Mouse (Mus musculus): ENCODE results near the gene Cdhr2. TPM values are rescaled to one million over a fixed set of nuclear protein-coding genes. Genes with fewer than 3 reads are reported as not detected.
A peak's percentile ranks its signal among the peaks of the same experiment; 100 is the strongest.

Cdhr2 gene
- polyA plus RNA-seq, 1 experiment from 2014 or later, result 10.0 TPM

GRCm38 (mm10) chr13:54704890-54705289 is 3.6 kb downstream of the Cdhr2 start:
- Histone ChIP-seq H3K4me1 (replicated peaks; ENCODE audit: insufficient read depth, low read length) (no peaks in the 10 kb centered on the region), H3K4me3 (replicated peaks; ENCODE audit: low read depth, low read length) (no peak overlapping the region), H3K36me3 (ENCODE audit: insufficient read depth, low read length) (no peaks in the 10 kb centered on the region), H3K9ac (ENCODE audit: low read depth, low read length) (no peak overlapping the region), H3K27me3 (ENCODE audit: insufficient read depth, low read length) (no peaks in the 10 kb centered on the region), H3K4me2 (ENCODE audit: low read length) (no peak overlapping the region), H3K27ac (no peak overlapping the region), H3K9me3 (replicated peaks; ENCODE audit: low read length) (no peaks in the 10 kb centered on the region)
- no peak for TF ChIP-seq CTCF (IDR thresholded peaks at IDR 0.05; ENCODE audit: low read depth)
- WGBS, result 43% methylated on average over 6 of the region's 6 CpGs
- ATAC-seq (replicated peaks; ENCODE audit: low FRiP score, low read depth) (no peak), DNase-seq (ENCODE audit: low spot score) (no peak)

GRCm38 (mm10) chr13:54710866-54711265 is 9.6 kb downstream of the Cdhr2 start:
- H3K27me3 ChIP-seq (ENCODE audit: insufficient read depth, low read length), result no peaks in the 10 kb centered on the region
- 76% methylated on average over 3 of the region's 3 CpGs for WGBS
- no peak overlapping the region for H3K4me3 ChIP-seq (replicated peaks; ENCODE audit: low read depth, low read length)
- no peaks in the 10 kb centered on the region for H3K4me1 ChIP-seq (replicated peaks; ENCODE audit: insufficient read depth, low read length)
- H3K4me2 ChIP-seq (ENCODE audit: low read length), result no peak overlapping the region
- no peaks in the 10 kb centered on the region for H3K9me3 ChIP-seq (replicated peaks; ENCODE audit: low read length)
- no peaks in the 10 kb centered on the region for H3K36me3 ChIP-seq (ENCODE audit: insufficient read depth, low read length)
- TF ChIP-seq CTCF (IDR thresholded peaks at IDR 0.05; ENCODE audit: low read depth), result no peak
- H3K9ac ChIP-seq (ENCODE audit: low read depth, low read length), result no peak overlapping the region
- no peak overlapping the region for H3K27ac ChIP-seq
- no peak for ATAC-seq (replicated peaks; ENCODE audit: low FRiP score, low read depth)
- no peak for DNase-seq (ENCODE audit: low spot score)

- H3K9me3 ChIP-seq (replicated peaks; ENCODE audit: low read length), result no peaks in the 10 kb centered on the region
- DNase-seq (ENCODE audit: low spot score) (no peak), ATAC-seq (replicated peaks; ENCODE audit: low FRiP score, low read depth) (no peak)
- no peaks in the 10 kb centered on the region for H3K4me1 ChIP-seq (replicated peaks; ENCODE audit: insufficient read depth, low read length)
- no peaks in the 10 kb centered on the region for H3K36me3 ChIP-seq (ENCODE audit: insufficient read depth, low read length)
- H3K9ac ChIP-seq (ENCODE audit: low read depth, low read length), result no peak overlapping the region
- H3K27me3 ChIP-seq (ENCODE audit: insufficient read depth, low read length), result no peaks in the 10 kb centered on the region
- no peak overlapping the region for H3K4me2 ChIP-seq (ENCODE audit: low read length)
- peak; percentile 26; the same call in 1 of the 2 replicates for TF ChIP-seq CTCF (IDR thresholded peaks at IDR 0.05; ENCODE audit: low read depth)
- 42% methylated on average over 4 of the region's 4 CpGs for WGBS
- H3K27ac ChIP-seq, result no peak overlapping the region
- no peak overlapping the region for H3K4me3 ChIP-seq (replicated peaks; ENCODE audit: low read depth, low read length)
Measured at GRCm38 (mm10) chr13:54714393-54714792, 13.1 kb downstream of the Cdhr2 start.

- Histone ChIP-seq H3K9ac (ENCODE audit: low read depth, low read length) (no peak overlapping the region), H3K4me2 (ENCODE audit: low read length) (no peak overlapping the region), H3K4me3 (replicated peaks; ENCODE audit: low read depth, low read length) (no peak overlapping the region), H3K27ac (no peak overlapping the region), H3K27me3 (ENCODE audit: insufficient read depth, low read length) (no peaks in the 10 kb centered on the region), H3K4me1 (replicated peaks; ENCODE audit: insufficient read depth, low read length) (no peaks in the 10 kb centered on the region), H3K36me3 (ENCODE audit: insufficient read depth, low read length) (no peaks in the 10 kb centered on the region), H3K9me3 (replicated peaks; ENCODE audit: low read length) (no peaks in the 10 kb centered on the region)
- 64% methylated on average over 10 of the region's 10 CpGs for WGBS
- no peak for ATAC-seq (replicated peaks; ENCODE audit: low FRiP score, low read depth)
- DNase-seq (ENCODE audit: low spot score), result no peak
- no peak for TF ChIP-seq CTCF (IDR thresholded peaks at IDR 0.05; ENCODE audit: low read depth)
Measured at GRCm38 (mm10) chr13:54714996-54715395, 13.7 kb downstream of the Cdhr2 start.

GRCm38 (mm10) chr13:54716916-54717315 is 15.7 kb downstream of the Cdhr2 start:
- Histone ChIP-seq H3K27me3 (ENCODE audit: insufficient read depth, low read length) (no peaks in the 10 kb centered on the region), H3K4me2 (ENCODE audit: low read length) (no peak overlapping the region), H3K36me3 (ENCODE audit: insufficient read depth, low read length) (no peaks in the 10 kb centered on the region), H3K4me3 (replicated peaks; ENCODE audit: low read depth, low read length) (no peak overlapping the region), H3K9me3 (replicated peaks; ENCODE audit: low read length) (no peaks in the 10 kb centered on the region), H3K27ac (no peak overlapping the region), H3K9ac (ENCODE audit: low read depth, low read length) (no peak overlapping the region), H3K4me1 (replicated peaks; ENCODE audit: insufficient read depth, low read length) (no peaks in the 10 kb centered on the region)
- WGBS, result 3% methylated on average over 5 of the region's 5 CpGs
- TF ChIP-seq CTCF (IDR thresholded peaks at IDR 0.05; ENCODE audit: low read depth), result peak; percentile 70
- ATAC-seq (replicated peaks; ENCODE audit: low FRiP score, low read depth), result no peak
- DNase-seq (ENCODE audit: low spot score), result peak; percentile 56

GRCm38 (mm10) chr13:54723143-54723542 is 21.9 kb downstream of the Cdhr2 start:
- Histone ChIP-seq H3K9me3 (replicated peaks; ENCODE audit: low read length) (no peaks in the 10 kb centered on the region), H3K4me1 (replicated peaks; ENCODE audit: insufficient read depth, low read length) (no peaks in the 10 kb centered on the region), H3K27me3 (ENCODE audit: insufficient read depth, low read length) (no peaks in the 10 kb centered on the region), H3K4me3 (replicated peaks; ENCODE audit: low read depth, low read length) (no peak overlapping the region), H3K27ac (no peak overlapping the region), H3K4me2 (ENCODE audit: low read length) (no peak overlapping the region), H3K36me3 (ENCODE audit: insufficient read depth, low read length) (no peaks in the 10 kb centered on the region), H3K9ac (ENCODE audit: low read depth, low read length) (no peak overlapping the region)
- no peak for DNase-seq (ENCODE audit: low spot score)
- no peak; the same call in 1 of the 2 replicates for TF ChIP-seq CTCF (IDR thresholded peaks at IDR 0.05; ENCODE audit: low read depth)
- 87% methylated on average over 3 of the region's 3 CpGs for WGBS
- no peak for ATAC-seq (replicated peaks; ENCODE audit: low FRiP score, low read depth)

GRCm38 (mm10) chr13:54726131-54726530 is 24.9 kb downstream of the Cdhr2 start:
- 59% methylated on average over 11 of the region's 11 CpGs for WGBS
- no peak for TF ChIP-seq CTCF (IDR thresholded peaks at IDR 0.05; ENCODE audit: low read depth)

More at GRCm38 (mm10) chr13:54726131-54726530, 24.9 kb downstream of the Cdhr2 start:
- Histone ChIP-seq H3K9me3 (replicated peaks; ENCODE audit: low read length) (no peaks in the 10 kb centered on the region), H3K27me3 (ENCODE audit: insufficient read depth, low read length) (no peaks in the 10 kb centered on the region), H3K4me3 (replicated peaks; ENCODE audit: low read depth, low read length) (no peak overlapping the region), H3K9ac (ENCODE audit: low read depth, low read length) (no peak overlapping the region), H3K4me1 (replicated peaks; ENCODE audit: insufficient read depth, low read length) (no peaks in the 10 kb centered on the region), H3K27ac (no peak overlapping the region), H3K36me3 (ENCODE audit: insufficient read depth, low read length) (no peaks in the 10 kb centered on the region), H3K4me2 (ENCODE audit: low read length) (no peak overlapping the region)
- ATAC-seq (replicated peaks; ENCODE audit: low FRiP score, low read depth), result no peak
- no peak for DNase-seq (ENCODE audit: low spot score)

All from kidney, postnatal 0 days (tissue).